Mouse (Mus musculus) bone marrow macrophage, adult 2 months (primary cell): ENCODE results near the gene Ttc26.

Source experiments
- CTCF ChIP-seq: IDR thresholded peaks from 2 replicates; pipeline ENCODE4 v1.5.1; 2012; ENCODE audit warnings: low read depth, mild to moderate bottlenecking, low read length, moderate library complexity
- POLR2A ChIP-seq: IDR thresholded peaks from 2 replicates; pipeline ENCODE4 v1.6.1; 2012; ENCODE audit warnings: mild to moderate bottlenecking, low read depth, low read length, borderline replicate concordance

DNA sequence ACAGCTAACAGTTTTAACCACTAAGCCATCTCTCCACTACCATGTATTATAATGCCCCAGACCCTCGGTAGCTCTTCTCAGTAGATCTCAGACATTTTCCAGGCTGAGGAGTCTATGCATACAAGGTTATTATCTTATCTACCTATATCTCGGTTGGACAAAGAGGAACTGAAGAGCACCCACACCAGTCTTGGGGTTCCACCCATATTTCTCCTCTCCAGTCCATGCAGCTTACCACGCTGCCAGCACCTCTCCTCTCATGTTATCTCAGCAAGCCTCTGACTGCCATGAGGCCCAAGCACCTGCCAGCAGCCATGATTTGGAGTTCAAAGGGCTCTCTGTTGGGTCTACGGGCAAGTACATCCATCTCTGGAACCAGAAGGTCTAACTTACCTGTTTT lies 20.2 kb upstream of the Ttc26 start:
- TF ChIP-seq POLR2A (no peak), CTCF (no peak)
